Mouse (Mus musculus): ENCODE results near the gene Rpl22. TPM values are rescaled to one million over a fixed set of nuclear protein-coding genes. Genes with fewer than 3 reads are reported as not detected.

Gene Rpl22
- polyA plus RNA-seq, 1 experiment = not detected

- no peak for TF ChIP-seq CTCF (IDR thresholded peaks at IDR 0.05; ENCODE audit: insufficient read depth, low read depth, low read length)
- TF ChIP-seq POLR2A (IDR thresholded peaks at IDR 0.05; ENCODE audit: insufficient read depth, low read depth, low read length) = no peak
- 65% methylated on average over 6 of the region's 6 CpGs for WGBS
- Histone ChIP-seq H3K4me1 (ENCODE audit: control insufficient read depth, insufficient read depth, low read length) (peaks cover 23% of the 10 kb centered on the region), H3K27ac (ENCODE audit: insufficient read depth, low read depth, low read length) (no peak overlapping the region; the same call in 1 of the 2 replicates), H3K4me3 (ENCODE audit: insufficient read depth, low read depth, low read length) (no peak overlapping the region)
Observed at GRCm38 (mm10) chr4:152305991-152306390, 19.6 kb upstream of the Rpl22 start.

GRCm38 (mm10) chr4:152307542-152307941, 18.0 kb upstream of the Rpl22 start:
- TF ChIP-seq CTCF (IDR thresholded peaks at IDR 0.05; ENCODE audit: insufficient read depth, low read depth, low read length) = no peak
- TF ChIP-seq POLR2A (IDR thresholded peaks at IDR 0.05; ENCODE audit: insufficient read depth, low read depth, low read length) = no peak
- H3K4me1 ChIP-seq (ENCODE audit: control insufficient read depth, insufficient read depth, low read length) = peaks cover 26% of the 10 kb centered on the region
- no peak overlapping the region for H3K27ac ChIP-seq (ENCODE audit: insufficient read depth, low read depth, low read length)
- WGBS = 61% methylated on average over 9 of the region's 9 CpGs
- H3K4me3 ChIP-seq (ENCODE audit: insufficient read depth, low read depth, low read length) = no peak overlapping the region

DNA sequence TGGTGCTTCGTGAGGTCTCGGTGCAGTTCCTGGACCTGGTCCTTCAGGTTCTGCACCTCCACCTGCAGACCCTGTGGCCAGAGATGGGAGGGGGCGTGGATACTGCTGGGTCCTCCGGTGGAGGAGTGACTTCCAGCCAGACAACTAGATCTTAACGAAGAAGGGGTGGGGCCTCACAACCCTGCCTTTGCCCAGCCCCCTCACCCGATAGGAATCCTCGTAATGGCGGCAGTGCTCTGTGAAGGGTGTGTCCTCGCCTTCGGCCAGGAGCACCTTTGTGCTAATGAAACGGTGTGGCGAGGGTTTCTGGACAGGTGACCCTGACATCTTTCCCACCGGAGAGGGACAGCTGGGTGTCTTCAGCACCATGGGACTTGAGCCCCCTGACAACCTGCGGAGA, 13.4 kb upstream of the Rpl22 start:
- no peak overlapping the region for H3K4me3 ChIP-seq (ENCODE audit: insufficient read depth, low read depth, low read length)
- 25% methylated on average over 14 of the region's 14 CpGs for WGBS
- H3K27ac ChIP-seq (ENCODE audit: insufficient read depth, low read depth, low read length) = no peak overlapping the region
- TF ChIP-seq POLR2A (IDR thresholded peaks at IDR 0.05; ENCODE audit: insufficient read depth, low read depth, low read length) (no peak), CTCF (IDR thresholded peaks at IDR 0.05; ENCODE audit: insufficient read depth, low read depth, low read length) (no peak)
- peaks cover 31% of the 10 kb centered on the region for H3K4me1 ChIP-seq (ENCODE audit: control insufficient read depth, insufficient read depth, low read length)

GRCm38 (mm10) chr4:152313211-152313632, 12.3 kb upstream of the Rpl22 start:
- peak overlapping the region; percentile 27 for H3K4me3 ChIP-seq (ENCODE audit: insufficient read depth, low read depth, low read length)

DNA sequence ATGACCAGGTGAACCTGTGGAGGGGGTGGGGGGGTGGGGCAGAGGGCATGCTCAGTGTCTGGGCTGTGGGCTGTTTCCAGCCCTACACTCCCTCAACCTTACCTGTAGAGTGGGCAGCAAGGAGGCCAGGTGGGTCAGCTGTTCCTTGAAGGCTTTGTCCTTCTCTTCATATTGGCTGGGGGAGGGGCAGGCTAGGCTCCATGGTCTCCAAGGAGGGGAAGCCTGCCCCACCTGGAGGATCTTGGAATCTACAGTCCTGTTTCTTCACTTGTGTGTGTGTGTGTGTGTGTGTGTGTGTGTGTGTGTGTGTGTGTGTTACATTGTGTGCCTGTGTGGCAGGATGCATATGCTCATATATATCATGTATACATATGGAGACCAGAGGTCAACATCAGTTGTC, 11.6 kb upstream of the Rpl22 start:
- H3K4me3 ChIP-seq (ENCODE audit: insufficient read depth, low read depth, low read length) = no peak overlapping the region
- peaks cover 29% of the 10 kb centered on the region for H3K4me1 ChIP-seq (ENCODE audit: control insufficient read depth, insufficient read depth, low read length)
- TF ChIP-seq POLR2A (IDR thresholded peaks at IDR 0.05; ENCODE audit: insufficient read depth, low read depth, low read length) (no peak), CTCF (IDR thresholded peaks at IDR 0.05; ENCODE audit: insufficient read depth, low read depth, low read length) (no peak)
- no peak overlapping the region for H3K27ac ChIP-seq (ENCODE audit: insufficient read depth, low read depth, low read length)

More at GRCm38 (mm10) chr4:152313211-152313632, 12.3 kb upstream of the Rpl22 start:
- Histone ChIP-seq H3K4me1 (ENCODE audit: control insufficient read depth, insufficient read depth, low read length) (peaks cover 25% of the 10 kb centered on the region), H3K27ac (ENCODE audit: insufficient read depth, low read depth, low read length) (no peak overlapping the region)
- no peak for TF ChIP-seq CTCF (IDR thresholded peaks at IDR 0.05; ENCODE audit: insufficient read depth, low read depth, low read length)
- no peak for TF ChIP-seq POLR2A (IDR thresholded peaks at IDR 0.05; ENCODE audit: insufficient read depth, low read depth, low read length)
- under 1% methylated on average over 29 of the region's 29 CpGs for WGBS

- Histone ChIP-seq H3K4me1 (ENCODE audit: control insufficient read depth, insufficient read depth, low read length) (peaks cover 29% of the 10 kb centered on the region), H3K4me3 (ENCODE audit: insufficient read depth, low read depth, low read length) (peak overlapping the region; percentile 34), H3K27ac (ENCODE audit: insufficient read depth, low read depth, low read length) (no peak overlapping the region)
- TF ChIP-seq CTCF (IDR thresholded peaks at IDR 0.05; ENCODE audit: insufficient read depth, low read depth, low read length) (no peak), POLR2A (IDR thresholded peaks at IDR 0.05; ENCODE audit: insufficient read depth, low read depth, low read length) (no peak)
- 1% methylated on average over 43 of the region's 43 CpGs for WGBS
Observed at GRCm38 (mm10) chr4:152315498-152316213, 9.9 kb upstream of the Rpl22 start.

- peaks cover 25% of the 10 kb centered on the region for H3K4me1 ChIP-seq (ENCODE audit: control insufficient read depth, insufficient read depth, low read length)
- TF ChIP-seq CTCF (IDR thresholded peaks at IDR 0.05; ENCODE audit: insufficient read depth, low read depth, low read length) = no peak
- TF ChIP-seq POLR2A (IDR thresholded peaks at IDR 0.05; ENCODE audit: insufficient read depth, low read depth, low read length) = no peak
- H3K27ac ChIP-seq (ENCODE audit: insufficient read depth, low read depth, low read length) = no peak overlapping the region
- 82% methylated on average over 6 of the region's 6 CpGs for WGBS
- H3K4me3 ChIP-seq (ENCODE audit: insufficient read depth, low read depth, low read length) = no peak overlapping the region
Observed at GRCm38 (mm10) chr4:152317631-152318033, 7.9 kb upstream of the Rpl22 start.

DNA sequence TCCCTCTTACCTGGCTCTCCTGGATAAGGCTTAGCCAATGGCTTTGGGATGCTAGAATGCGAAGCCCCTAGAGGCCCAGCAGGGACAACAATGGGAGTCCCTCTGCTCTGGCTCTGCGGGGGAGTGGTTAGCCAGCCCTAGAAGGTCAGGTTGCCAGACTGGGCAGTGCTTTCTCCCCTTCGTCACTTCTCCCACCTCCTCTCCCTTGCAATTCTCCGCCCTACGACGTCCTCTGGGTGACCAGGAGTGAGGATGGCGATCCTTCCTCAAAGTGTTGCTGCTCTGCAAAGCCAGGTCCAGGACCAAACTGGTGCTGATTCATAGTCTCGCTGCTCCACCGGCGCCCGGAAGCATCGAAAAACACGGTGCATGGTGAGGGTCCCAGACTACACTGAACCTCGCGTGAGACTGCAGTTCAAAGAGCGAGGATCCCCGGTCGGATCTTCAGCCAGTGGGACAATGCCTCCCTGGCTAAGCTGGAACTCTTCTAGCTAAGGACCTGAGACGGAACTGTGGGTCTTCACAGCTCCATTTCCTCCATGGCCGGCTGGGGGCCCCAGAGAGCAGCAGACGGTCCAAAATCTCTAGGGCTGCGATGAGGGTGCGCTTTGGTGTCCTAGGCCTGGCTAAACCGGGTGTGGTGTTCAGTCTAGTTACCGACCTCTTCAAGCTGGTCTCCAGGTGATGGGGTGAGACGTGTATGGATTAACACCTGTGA, 6.9 kb upstream of the Rpl22 start, which contains the start of gene Rnf207:
Gene Rnf207 (minus strand): TSS at position 477 of the 718 bp plus-strand sequence.
- TF ChIP-seq CTCF (IDR thresholded peaks at IDR 0.05; ENCODE audit: insufficient read depth, low read depth, low read length) (peak; percentile 64), POLR2A (IDR thresholded peaks at IDR 0.05; ENCODE audit: insufficient read depth, low read depth, low read length) (no peak)
- 9% methylated on average over 26 of the region's 26 CpGs for WGBS
- Histone ChIP-seq H3K4me3 (ENCODE audit: insufficient read depth, low read depth, low read length) (no peak within 1 kb of the TSS), H3K4me1 (ENCODE audit: control insufficient read depth, insufficient read depth, low read length) (peaks cover 14% of the 10 kb centered on the region), H3K27ac (ENCODE audit: insufficient read depth, low read depth, low read length) (no peak within 1 kb of the TSS)

- TF ChIP-seq CTCF (IDR thresholded peaks at IDR 0.05; ENCODE audit: insufficient read depth, low read depth, low read length) = no peak
- no peak for TF ChIP-seq POLR2A (IDR thresholded peaks at IDR 0.05; ENCODE audit: insufficient read depth, low read depth, low read length)
- Histone ChIP-seq H3K4me3 (ENCODE audit: insufficient read depth, low read depth, low read length) (no peak overlapping the region), H3K4me1 (ENCODE audit: control insufficient read depth, insufficient read depth, low read length) (peaks cover 7% of the 10 kb centered on the region), H3K27ac (ENCODE audit: insufficient read depth, low read depth, low read length) (no peak overlapping the region)
- 62% methylated on average over 5 of the region's 5 CpGs for WGBS
Observed at GRCm38 (mm10) chr4:152321464-152321863, 4.1 kb upstream of the Rpl22 start.
